Mouse (Mus musculus) ES-E14 (cell line): ENCODE data around the gene Gnat3. TPM values are rescaled to one million over a fixed set of nuclear protein-coding genes. Genes with fewer than 3 reads are reported as not detected.

Source experiments
- DNase-seq: peaks from one replicate; pipeline ENCODE4 v3.0.0-alpha.2; 2013; ENCODE audit warnings: low read depth, low spot score
- H3K27ac ChIP-seq: 2 replicates; pipeline ENCODE4 v1.5.1; 2012; ENCODE audit warnings: low read depth, mild to moderate bottlenecking, low read length, moderate library complexity, mixed read lengths; ENCODE audit not compliant: poor library complexity, insufficient read depth, severe bottlenecking
- H3K36me3 ChIP-seq: 2 replicates; pipeline ENCODE4 v1.6.1; 2012; ENCODE audit warnings: mild to moderate bottlenecking, low read length, moderate library complexity, mixed read lengths; ENCODE audit not compliant: control insufficient read depth, poor library complexity, insufficient read depth, severe bottlenecking
- H3K4me1 ChIP-seq, 2 experiments: fragments of 150-350 bp in 1 of 2; sonication (generic) in 1 of 2; 2 replicates each; pipeline ENCODE4 v1.6.1; 2012; ENCODE audit warnings: low read length in 2 of 2, mild to moderate bottlenecking in 1 of 2, mixed read lengths in 1 of 2; ENCODE audit not compliant: control insufficient read depth in 2 of 2, insufficient read depth in 2 of 2, poor library complexity in 1 of 2
- H3K4me3 ChIP-seq, 2 experiments: fragments of 150-350 bp in 1 of 2; sonication (generic) in 1 of 2; 2 replicates each; pipeline ENCODE4 v1.5.1; 2012; ENCODE audit warnings: low read length in 2 of 2, low read depth in 1 of 2, mild to moderate bottlenecking in 1 of 2, mixed read lengths in 1 of 2; ENCODE audit not compliant: insufficient read depth in 1 of 2, poor library complexity in 1 of 2, severe bottlenecking in 1 of 2
- H3K9ac ChIP-seq: 2 replicates; pipeline ENCODE4 v1.6.1; 2012; ENCODE audit warnings: low read depth, mild to moderate bottlenecking, low read length, mixed read lengths; ENCODE audit not compliant: poor library complexity, insufficient read depth, severe bottlenecking
- H3K9me3 ChIP-seq: fragments of 150-350 bp; sonication (generic); 2 replicates; pipeline ENCODE4 v1.6.1; 2012; ENCODE audit warnings: low read depth, mild to moderate bottlenecking, low read length; ENCODE audit not compliant: control insufficient read depth, insufficient read depth
- CHD2 ChIP-seq: IDR thresholded peaks from 2 replicates; pipeline ENCODE4 v1.6.1; 2014; ENCODE audit warnings: mild to moderate bottlenecking, low read depth, low read length, inconsistent platforms
- HCFC1 ChIP-seq: IDR thresholded peaks from 2 replicates; pipeline ENCODE4 v1.6.1; 2012; ENCODE audit warnings: low read length, inconsistent platforms, borderline replicate concordance; ENCODE audit not compliant: insufficient read depth
- MAFK ChIP-seq: IDR thresholded peaks from 2 replicates; pipeline ENCODE4 v1.6.1; 2014; ENCODE audit warnings: mild to moderate bottlenecking, low read depth, low read length, inconsistent platforms; ENCODE audit not compliant: insufficient read depth
- ZC3H11A ChIP-seq: IDR thresholded peaks from 2 replicates; pipeline ENCODE4 v1.6.1; 2012; ENCODE audit warnings: low read depth, mild to moderate bottlenecking, inconsistent platforms, low read length, borderline replicate concordance
- ZNF384 ChIP-seq: IDR thresholded peaks from 2 replicates; pipeline ENCODE4 v1.6.1; 2012; ENCODE audit warnings: low read depth, low read length, inconsistent platforms
- in situ Hi-C, 2 experiments: fragments of 600-800 bp; cut with MboI; formaldehyde crosslinking; loops; one replicate each; pipeline ENCODE4 v1.15.1; 2025; ENCODE audit warnings: low sequenced_read_pairs in 2 of 2, inconsistent platforms in 1 of 2; ENCODE audit not compliant: unreplicated experiment in 2 of 2
- total RNA-seq: library from RNA; depleted of rRNA; stranded (reverse); fragments of 300-350 nt; gene quantifications from 2 replicates; pipeline ENCODE4 v1.2.3, GENCODE M21; 2012

Gnat3 gene
- total RNA-seq, 1 experiment = not detected

- Histone ChIP-seq H3K9ac (no peak overlapping the region), H3K36me3 (no peaks in the 10 kb centered on the region)
- TF ChIP-seq MAFK (no peak), HCFC1 (no peak), ZNF384 (no peak), ZC3H11A (no peak), CHD2 (no peak)
Measured at GRCm38 (mm10) chr5:17969704-17970390, 7.5 kb downstream of the Gnat3 start.

GRCm38 (mm10) chr5:17970391-17970730 is 8.0 kb downstream of the Gnat3 start:
- Histone ChIP-seq H3K4me3 (no peak overlapping the region), H3K27ac (no peak overlapping the region), H3K36me3 (no peaks in the 10 kb centered on the region), H3K9me3 (no peaks in the 10 kb centered on the region), H3K4me1 (no peaks in the 10 kb centered on the region), H3K9ac (no peak overlapping the region)
- TF ChIP-seq ZNF384 (no peak), HCFC1 (no peak), ZC3H11A (no peak), CHD2 (no peak), MAFK (no peak)
- no peak for DNase-seq
- in situ Hi-C loops = no loop called here

More at GRCm38 (mm10) chr5:17969704-17970390, 7.5 kb downstream of the Gnat3 start:
- Histone ChIP-seq H3K4me3 (no peak overlapping the region), H3K27ac (no peak overlapping the region), H3K4me1 (no peaks in the 10 kb centered on the region), H3K9me3 (no peaks in the 10 kb centered on the region)
- no peak for DNase-seq
- in situ Hi-C loops = no loop called here

GRCm38 (mm10) chr5:17980501-17981121 is 18.3 kb downstream of the Gnat3 start:
- TF ChIP-seq CHD2 = no peak
- TF ChIP-seq MAFK = no peak
- TF ChIP-seq ZNF384 = no peak
- no peak for TF ChIP-seq HCFC1
- TF ChIP-seq ZC3H11A = no peak
- no peak overlapping the region for H3K4me3 ChIP-seq
- in situ Hi-C loops = no loop called here
- H3K9ac ChIP-seq = no peak overlapping the region
- no peaks in the 10 kb centered on the region for H3K36me3 ChIP-seq
- H3K27ac ChIP-seq = no peak overlapping the region
- no peak for DNase-seq
- H3K4me1 ChIP-seq = no peaks in the 10 kb centered on the region
- no peaks in the 10 kb centered on the region for H3K9me3 ChIP-seq

GRCm38 (mm10) chr5:17982770-17983169 is 20.4 kb downstream of the Gnat3 start:
- DNase-seq = no peak
- Histone ChIP-seq H3K27ac (no peak overlapping the region), H3K36me3 (no peaks in the 10 kb centered on the region), H3K4me1 (no peaks in the 10 kb centered on the region), H3K9me3 (no peaks in the 10 kb centered on the region), H3K4me3 (no peak overlapping the region), H3K9ac (no peak overlapping the region)
- in situ Hi-C loops = no loop called here
- TF ChIP-seq ZNF384 (no peak), ZC3H11A (no peak), HCFC1 (no peak), CHD2 (no peak), MAFK (no peak)

- H3K9ac ChIP-seq = no peak overlapping the region
- no peak for DNase-seq
- no peaks in the 10 kb centered on the region for H3K4me1 ChIP-seq
- no peak overlapping the region for H3K4me3 ChIP-seq
- no peak for TF ChIP-seq CHD2
- no peak for TF ChIP-seq ZC3H11A
- TF ChIP-seq ZNF384 = no peak
- no peak for TF ChIP-seq MAFK
- TF ChIP-seq HCFC1 = no peak
- in situ Hi-C loops = no loop called here
- no peaks in the 10 kb centered on the region for H3K9me3 ChIP-seq
- H3K36me3 ChIP-seq = no peaks in the 10 kb centered on the region
- no peak overlapping the region for H3K27ac ChIP-seq
Measured at GRCm38 (mm10) chr5:17984522-17984921, 22.2 kb downstream of the Gnat3 start.
